Mouse (Mus musculus): ENCODE data around the gene Hivep3. TPM values are rescaled to one million over a fixed set of nuclear protein-coding genes. Genes with fewer than 3 reads are reported as not detected.

Hivep3 gene
- polyA plus RNA-seq, 1 experiment from 2014 or later: 6.0 TPM

DNA sequence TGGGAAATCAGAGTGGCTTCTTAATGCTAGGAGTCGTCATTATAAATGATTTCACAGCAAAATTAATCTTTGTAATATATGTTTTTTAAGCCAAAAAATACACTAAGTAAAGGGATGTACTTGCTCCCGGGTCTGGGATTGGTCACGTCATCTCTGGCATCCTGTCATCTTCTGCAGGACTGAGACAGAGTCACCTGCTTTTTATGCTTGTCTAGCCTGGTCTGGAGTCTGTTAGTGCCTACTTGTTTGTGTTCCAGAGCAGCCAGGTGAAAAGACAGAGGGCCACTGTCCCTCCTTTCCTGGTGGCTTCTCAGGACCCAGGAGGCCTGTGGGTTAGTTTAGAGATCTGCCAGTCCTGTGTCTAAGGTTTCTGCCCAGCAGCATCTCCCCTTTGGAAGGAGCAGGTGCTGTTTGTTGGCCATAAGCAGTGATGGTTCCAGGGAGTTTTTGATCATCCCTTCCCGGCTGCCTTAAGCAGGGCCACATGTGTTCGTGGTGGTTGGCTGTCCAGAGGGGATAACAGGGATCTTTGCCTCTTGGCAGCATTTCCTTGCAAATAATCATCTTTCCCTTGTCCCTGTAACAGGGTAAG is 245.8 kb downstream of the Hivep3 start:
- no peak for ATAC-seq (ENCODE audit: low FRiP score, low TSS enrichment)
- Histone ChIP-seq H3K27me3 (ENCODE audit: control insufficient read depth, insufficient read depth, low read length) (no peaks in the 10 kb centered on the region), H3K4me2 (replicated peaks; ENCODE audit: low read depth) (no peak overlapping the region), H3K9ac (ENCODE audit: low read length) (no peak overlapping the region), H3K9me3 (ENCODE audit: control insufficient read depth, low read length) (no peaks in the 10 kb centered on the region), H3K4me1 (replicated peaks; ENCODE audit: control insufficient read depth, insufficient read depth) (no peaks in the 10 kb centered on the region), H3K36me3 (ENCODE audit: control insufficient read depth, insufficient read depth, low read length) (no peaks in the 10 kb centered on the region), H3K4me3 (ENCODE audit: low read depth, low read length) (no peak overlapping the region), H3K27ac (replicated peaks) (no peak overlapping the region)
- no peak for TF ChIP-seq CTCF (IDR thresholded peaks at IDR 0.05; ENCODE audit: low read depth)
- no peak for TF ChIP-seq EP300 (optimal IDR thresholded peaks at IDR 0.05)
- DNase-seq (ENCODE audit: low spot score): no peak
- 66% methylated on average over 5 of the region's 5 CpGs for WGBS

GRCm38 (mm10) chr4:119979918-119980317 is 246.3 kb downstream of the Hivep3 start:
- ATAC-seq (ENCODE audit: low FRiP score, low TSS enrichment) (no peak), DNase-seq (ENCODE audit: low spot score) (no peak)
- H3K9me3 ChIP-seq (ENCODE audit: control insufficient read depth, low read length): no peaks in the 10 kb centered on the region
- 55% methylated on average over 2 of the region's 2 CpGs for WGBS
- H3K4me2 ChIP-seq (replicated peaks; ENCODE audit: low read depth): no peak overlapping the region
- no peaks in the 10 kb centered on the region for H3K36me3 ChIP-seq (ENCODE audit: control insufficient read depth, insufficient read depth, low read length)
- H3K9ac ChIP-seq (ENCODE audit: low read length): no peak overlapping the region
- H3K27me3 ChIP-seq (ENCODE audit: control insufficient read depth, insufficient read depth, low read length): no peaks in the 10 kb centered on the region
- no peak for TF ChIP-seq EP300 (optimal IDR thresholded peaks at IDR 0.05)
- TF ChIP-seq CTCF (IDR thresholded peaks at IDR 0.05; ENCODE audit: low read depth): no peak
- H3K4me3 ChIP-seq (ENCODE audit: low read depth, low read length): no peak overlapping the region
- no peak overlapping the region for H3K27ac ChIP-seq (replicated peaks)
- no peaks in the 10 kb centered on the region for H3K4me1 ChIP-seq (replicated peaks; ENCODE audit: control insufficient read depth, insufficient read depth)

- Histone ChIP-seq H3K9me3 (ENCODE audit: control insufficient read depth, low read length) (no peaks in the 10 kb centered on the region), H3K4me3 (ENCODE audit: low read depth, low read length) (no peak overlapping the region), H3K27ac (replicated peaks) (no peak overlapping the region), H3K4me1 (replicated peaks; ENCODE audit: control insufficient read depth, insufficient read depth) (no peaks in the 10 kb centered on the region), H3K4me2 (replicated peaks; ENCODE audit: low read depth) (no peak overlapping the region), H3K9ac (ENCODE audit: low read length) (no peak overlapping the region), H3K27me3 (ENCODE audit: control insufficient read depth, insufficient read depth, low read length) (no peaks in the 10 kb centered on the region), H3K36me3 (ENCODE audit: control insufficient read depth, insufficient read depth, low read length) (no peaks in the 10 kb centered on the region)
- no peak for DNase-seq (ENCODE audit: low spot score)
- 81% methylated on average over 12 of the region's 12 CpGs for WGBS
- no peak for ATAC-seq (ENCODE audit: low FRiP score, low TSS enrichment)
- TF ChIP-seq EP300 (optimal IDR thresholded peaks at IDR 0.05) (no peak), CTCF (IDR thresholded peaks at IDR 0.05; ENCODE audit: low read depth) (no peak)
These were observed 247.6 kb downstream of the Hivep3 start for GRCm38 (mm10) chr4:119981047-119981720.

DNA sequence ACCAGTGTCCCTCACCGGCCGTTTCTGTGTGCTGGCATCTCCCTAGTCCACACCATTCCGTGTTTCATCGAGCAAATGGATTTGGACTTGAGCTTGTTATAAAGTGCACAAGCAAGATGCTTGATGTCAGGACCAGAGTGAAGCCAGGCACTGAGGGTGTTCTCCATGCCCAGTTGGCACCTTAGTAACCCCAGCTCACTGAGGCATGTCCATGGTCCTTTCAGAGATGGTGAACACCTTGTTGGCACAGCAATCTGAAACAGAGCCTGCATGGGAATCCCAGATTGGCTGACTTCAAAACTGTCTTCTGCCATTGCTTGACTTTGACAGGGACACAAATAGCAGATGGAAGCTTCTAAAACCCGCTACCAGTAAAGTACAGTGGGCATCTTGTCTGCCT is 252.5 kb downstream of the Hivep3 start:
- 80% methylated on average over 5 of the region's 5 CpGs for WGBS

DNA sequence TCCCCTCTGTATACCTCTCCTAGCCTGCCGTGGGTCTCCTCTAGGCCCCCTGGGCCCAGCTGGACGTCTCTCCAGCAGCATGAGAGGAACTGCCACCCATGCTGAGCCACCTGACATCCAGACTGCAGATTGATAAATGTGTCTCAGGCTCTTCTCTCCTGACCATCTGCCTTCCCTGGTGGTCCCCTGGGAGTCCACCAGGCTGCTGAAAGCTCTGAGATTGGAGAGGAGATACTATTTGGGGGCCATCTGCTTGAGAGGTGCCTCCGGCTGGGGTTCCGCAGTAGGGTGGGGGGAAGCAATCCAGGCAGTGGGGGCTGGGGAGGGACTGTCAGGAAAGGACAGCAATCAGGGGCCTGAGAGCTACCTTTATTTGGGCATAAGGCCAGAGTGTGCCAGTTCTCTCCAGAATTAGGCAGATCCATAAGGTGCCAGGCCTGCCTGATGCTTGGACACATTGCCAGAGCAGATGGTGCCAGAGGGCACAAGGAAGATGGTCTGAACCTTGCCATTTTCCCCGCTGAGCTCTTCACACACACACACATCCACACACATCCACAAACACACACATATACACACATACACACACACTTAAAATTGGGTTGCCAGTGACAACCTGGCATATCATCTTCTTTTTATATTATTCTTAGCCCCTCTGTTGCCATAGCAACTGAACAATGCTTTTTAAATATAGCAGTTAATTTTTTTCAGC is 253.2 kb downstream of the Hivep3 start:
- 68% methylated on average over 5 of the region's 5 CpGs for WGBS
- Histone ChIP-seq H3K9ac (ENCODE audit: low read length) (no peak overlapping the region), H3K27me3 (ENCODE audit: control insufficient read depth, insufficient read depth, low read length) (no peaks in the 10 kb centered on the region), H3K9me3 (ENCODE audit: control insufficient read depth, low read length) (no peaks in the 10 kb centered on the region), H3K27ac (replicated peaks) (no peak overlapping the region), H3K4me3 (ENCODE audit: low read depth, low read length) (no peak overlapping the region), H3K36me3 (ENCODE audit: control insufficient read depth, insufficient read depth, low read length) (no peaks in the 10 kb centered on the region), H3K4me1 (replicated peaks; ENCODE audit: control insufficient read depth, insufficient read depth) (no peaks in the 10 kb centered on the region), H3K4me2 (replicated peaks; ENCODE audit: low read depth) (no peak overlapping the region)
- TF ChIP-seq EP300 (optimal IDR thresholded peaks at IDR 0.05) (no peak), CTCF (IDR thresholded peaks at IDR 0.05; ENCODE audit: low read depth) (no peak)
- no peak for ATAC-seq (ENCODE audit: low FRiP score, low TSS enrichment)
- no peak for DNase-seq (ENCODE audit: low spot score)

More for the DNA sequence above, 252.5 kb downstream of the Hivep3 start:
- H3K4me1 ChIP-seq (replicated peaks; ENCODE audit: control insufficient read depth, insufficient read depth): no peaks in the 10 kb centered on the region
- H3K27ac ChIP-seq (replicated peaks): no peak overlapping the region
- no peak for DNase-seq (ENCODE audit: low spot score)
- no peaks in the 10 kb centered on the region for H3K36me3 ChIP-seq (ENCODE audit: control insufficient read depth, insufficient read depth, low read length)
- no peaks in the 10 kb centered on the region for H3K9me3 ChIP-seq (ENCODE audit: control insufficient read depth, low read length)
- no peak overlapping the region for H3K4me3 ChIP-seq (ENCODE audit: low read depth, low read length)
- H3K4me2 ChIP-seq (replicated peaks; ENCODE audit: low read depth): no peak overlapping the region
- no peak overlapping the region for H3K9ac ChIP-seq (ENCODE audit: low read length)
- TF ChIP-seq EP300 (optimal IDR thresholded peaks at IDR 0.05): no peak
- TF ChIP-seq CTCF (IDR thresholded peaks at IDR 0.05; ENCODE audit: low read depth): no peak
- H3K27me3 ChIP-seq (ENCODE audit: control insufficient read depth, insufficient read depth, low read length): no peaks in the 10 kb centered on the region
- no peak for ATAC-seq (ENCODE audit: low FRiP score, low TSS enrichment)
